Mouse (Mus musculus) forebrain, embryonic 14.5 days (tissue): ENCODE data around the gene Dlg3. TPM values are rescaled to one million over a fixed set of nuclear protein-coding genes. Genes with fewer than 3 reads are reported as not detected.

Experiments
- ATAC-seq: fragments of 200-750 bp; cut with Nextera tagmentation; 2 replicates; pipeline ENCODE4 v1.8.0; 2017; ENCODE audit warnings: mild to moderate bottlenecking, moderate library complexity
- DNase-seq: peaks from one replicate; pipeline ENCODE4 v3.0.0-alpha.2; 2015; ENCODE audit warnings: low spot score
- H3K27ac ChIP-seq: fragments of 300-500 bp; sonication (generic); 2 replicates; pipeline ENCODE4 v1.5.1; 2014; ENCODE audit warnings: low read depth, mild to moderate bottlenecking, control low read depth, low read length, moderate library complexity
- H3K27me3 ChIP-seq: fragments of 300-500 bp; sonication (generic); replicated peaks from 2 replicates; pipeline ENCODE4 v1.6.1; 2014; ENCODE audit warnings: low read length, control low read depth, mixed read lengths; ENCODE audit not compliant: control insufficient read depth, insufficient read depth
- H3K36me3 ChIP-seq: fragments of 300-500 bp; sonication (generic); 2 replicates; pipeline ENCODE4 v1.6.1; 2014; ENCODE audit warnings: low read length, control low read depth; ENCODE audit not compliant: control insufficient read depth, insufficient read depth
- H3K4me1 ChIP-seq: fragments of 300-500 bp; sonication (generic); 2 replicates; pipeline ENCODE4 v1.6.1; 2014; ENCODE audit warnings: antibody characterized with exemption, low read length, control low read depth; ENCODE audit not compliant: control insufficient read depth, insufficient read depth
- H3K4me2 ChIP-seq: fragments of 300-500 bp; sonication (generic); 2 replicates; pipeline ENCODE4 v1.6.1; 2014; ENCODE audit warnings: mild to moderate bottlenecking, control low read depth, low read length
- H3K4me3 ChIP-seq: fragments of 300-500 bp; sonication (generic); 2 replicates; pipeline ENCODE4 v1.5.1; 2014; ENCODE audit warnings: low read depth, low read length, control low read depth
- H3K9ac ChIP-seq: fragments of 300-500 bp; sonication (generic); 2 replicates; pipeline ENCODE4 v1.6.1; 2014; ENCODE audit warnings: mild to moderate bottlenecking, low read length, control low read depth, moderate library complexity
- H3K9me3 ChIP-seq: fragments of 300-500 bp; sonication (generic); replicated peaks from 2 replicates; pipeline ENCODE4 v1.6.1; 2016; ENCODE audit warnings: low read length, control low read depth, mixed read lengths; ENCODE audit not compliant: control insufficient read depth
- WGBS: fragments of 180-500 bp; shearing (Covaris S2); extraction: QIAGEN DNeasy Blood & Tissue Kit; methylation state at CpG from one replicate; pipeline ENCODE4 v1.1.7; 2014; 5-methylcytosine and 5-hydroxymethylcytosine counted together
- polyA plus RNA-seq: library from polyadenylated mRNA; unstranded; fragments of >200 nt; fragmentation: Nextera tagmentation; extraction: Ambion mirVana; gene quantifications from 2 replicates; pipeline ENCODE4 v1.2.1, GENCODE M21; 2014

Gene Dlg3
- polyA plus RNA-seq: 14.0 and 15.5 TPM in 2 replicates

DNA sequence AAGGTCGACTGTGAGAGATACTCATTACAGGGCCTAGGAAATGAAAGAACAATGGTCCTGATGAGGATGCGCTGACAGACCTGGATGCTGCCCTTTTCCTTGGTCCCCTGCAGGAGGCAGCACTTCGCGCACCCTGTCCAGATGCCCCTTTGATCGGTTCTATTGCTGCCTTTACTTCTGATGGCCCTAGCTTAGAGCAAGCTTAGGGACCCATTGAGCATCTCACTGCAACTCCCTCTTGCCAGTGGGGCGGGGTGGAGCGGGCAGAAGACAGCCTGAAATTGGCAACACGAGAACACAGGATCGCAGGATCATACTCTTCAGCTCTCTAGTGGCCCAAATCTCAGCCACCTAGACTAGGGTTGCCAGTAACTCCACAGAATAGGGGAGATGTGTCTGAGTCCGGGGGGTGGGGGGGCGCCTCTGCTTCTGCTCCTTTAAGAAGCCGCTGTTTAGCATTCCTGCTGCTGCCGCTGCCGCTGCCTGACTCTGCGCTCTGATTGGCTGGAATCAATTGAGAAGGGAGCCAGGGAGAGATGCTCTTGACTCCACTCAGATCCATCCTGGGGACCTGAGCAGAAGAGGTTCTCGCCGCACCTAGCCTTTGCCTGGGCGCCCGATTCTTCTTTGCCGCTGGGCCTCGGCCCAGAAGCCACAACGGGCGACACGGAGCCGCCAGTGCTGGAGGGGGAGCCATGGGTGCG lies at the start of gene Dlg3:
Gene Dlg3, plus strand, starts transcription at position 542 of the 704 bp plus-strand sequence.
- Histone ChIP-seq H3K27ac (peak within 1 kb of the TSS; percentile 52; the same call in 1 of the 2 replicates), H3K9me3 (no peaks in the 10 kb centered on the region), H3K4me3 (peak within 1 kb of the TSS; percentile 55), H3K4me2 (peak within 1 kb of the TSS; percentile 65), H3K36me3 (no peaks in the 10 kb centered on the region), H3K27me3 (no peaks in the 10 kb centered on the region), H3K4me1 (no peaks in the 10 kb centered on the region), H3K9ac (peak within 1 kb of the TSS; percentile 81)
- ATAC-seq (peak; percentile 91), DNase-seq (peak; percentile 88)
- 40% methylated on average over 26 of the region's 26 CpGs for WGBS

DNA sequence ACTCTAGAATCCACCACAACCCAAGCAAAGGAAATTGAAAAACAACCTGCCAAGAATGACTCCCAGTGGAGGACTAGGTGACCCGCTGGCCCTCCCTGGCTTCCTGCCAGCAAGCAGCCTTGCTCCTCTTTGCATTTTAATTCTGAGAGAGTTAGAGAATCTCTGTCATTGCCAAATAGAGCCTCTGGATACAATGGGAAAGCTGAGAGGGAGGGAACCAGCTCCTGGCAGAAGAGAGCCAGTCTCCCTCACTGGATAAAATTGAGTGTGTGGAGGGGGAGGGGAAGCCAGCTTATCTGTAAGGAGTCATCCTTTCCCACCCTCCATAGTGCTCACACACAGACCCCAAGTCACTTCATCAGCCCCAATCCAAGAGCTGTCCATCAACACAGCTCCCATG lies 38.6 kb upstream of the Dlg3 start:
- H3K4me3 ChIP-seq: no peak overlapping the region
- H3K27ac ChIP-seq: peak overlapping the region; percentile 52; the same call in 1 of the 2 replicates
- no peaks in the 10 kb centered on the region for H3K9me3 ChIP-seq
- DNase-seq: peak; percentile 78
- no peaks in the 10 kb centered on the region for H3K27me3 ChIP-seq
- peak; percentile 78 for ATAC-seq
- H3K9ac ChIP-seq: no peak overlapping the region
- H3K4me2 ChIP-seq: no peak overlapping the region
- 0 out of 2 replicates have a peak, but pooled peaks cover 15% of the 10 kb centered on the region for H3K36me3 ChIP-seq
- H3K4me1 ChIP-seq: peaks cover 7% of the 10 kb centered on the region
- WGBS: 26% methylated on average over 1 of the region's 1 CpGs

GRCm38 (mm10) chrX:100729665-100730188 lies 37.8 kb upstream of the Dlg3 start, which contains the start of gene Gdpd2:
Gene Gdpd2, plus strand, starts transcription at chrX:100729873.
- Histone ChIP-seq H3K4me2 (peak within 1 kb of the TSS; percentile 47), H3K27ac (peak within 1 kb of the TSS; percentile 52; the same call in 1 of the 2 replicates), H3K36me3 (0 out of 2 replicates have a peak, but pooled peaks cover 11% of the 10 kb centered on the region), H3K9me3 (no peaks in the 10 kb centered on the region), H3K4me3 (peak within 1 kb of the TSS; percentile 16), H3K27me3 (no peaks in the 10 kb centered on the region), H3K9ac (peak within 1 kb of the TSS; percentile 55), H3K4me1 (peaks cover 7% of the 10 kb centered on the region)
- ATAC-seq: peak; percentile 74
- 22% methylated on average over 8 of the region's 8 CpGs for WGBS
- peak; percentile 61 for DNase-seq

GRCm38 (mm10) chrX:100730266-100730665 lies 37.3 kb upstream of the Dlg3 start:
- Histone ChIP-seq H3K4me2 (peak overlapping the region; percentile 47), H3K9me3 (no peaks in the 10 kb centered on the region), H3K4me1 (peaks cover 7% of the 10 kb centered on the region), H3K4me3 (peak overlapping the region; percentile 16), H3K27me3 (no peaks in the 10 kb centered on the region), H3K36me3 (0 out of 2 replicates have a peak, but pooled peaks cover 10% of the 10 kb centered on the region), H3K9ac (peak overlapping the region; percentile 55), H3K27ac (peak overlapping the region; percentile 52; the same call in 1 of the 2 replicates)
- 42% methylated on average over 8 of the region's 8 CpGs for WGBS
- DNase-seq: no peak
- peak; percentile 37 for ATAC-seq

DNA sequence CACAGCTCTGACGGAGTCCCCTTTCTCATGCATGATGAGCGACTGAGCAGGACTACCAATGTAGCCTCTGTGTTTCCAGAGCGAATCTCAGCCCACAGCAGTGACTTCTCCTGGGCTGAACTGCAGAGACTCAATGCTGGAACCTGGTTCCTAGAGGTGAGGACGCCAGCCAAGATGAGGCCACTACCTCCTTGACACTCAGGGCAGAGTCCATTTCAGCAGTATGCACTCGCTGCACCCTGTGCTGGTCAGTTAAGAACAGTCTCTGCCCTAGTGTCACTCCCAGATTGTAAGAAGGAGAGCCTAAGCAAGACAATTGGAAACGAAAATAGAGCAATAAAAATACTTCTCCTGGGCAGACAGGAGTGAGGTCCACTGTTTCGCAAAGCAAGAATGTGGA lies 33.2 kb upstream of the Dlg3 start:
- 81% methylated on average over 7 of the region's 7 CpGs for WGBS

DNA sequence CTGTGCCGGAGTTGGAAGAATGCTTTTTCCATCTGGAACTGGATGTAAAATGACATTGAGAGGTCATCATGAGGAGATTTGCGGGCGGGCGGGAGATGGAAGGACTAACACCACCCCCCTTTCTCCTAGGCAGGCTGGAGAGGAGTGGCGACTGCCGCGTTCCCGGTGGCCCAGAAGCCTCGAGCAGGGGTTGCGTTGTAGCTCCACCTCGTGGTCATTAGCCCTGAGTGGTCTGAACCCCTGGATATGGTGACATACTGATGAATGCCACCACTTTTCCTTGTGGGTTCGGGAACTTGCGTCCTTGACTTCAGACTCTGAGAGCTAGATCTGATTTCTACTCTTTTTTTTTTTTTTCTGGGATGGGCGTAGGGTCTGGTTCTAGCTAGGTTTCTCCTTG lies 28.6 kb upstream of the Dlg3 start:
- ATAC-seq (peak; percentile 81), DNase-seq (peak; percentile 69)
- no peaks in the 10 kb centered on the region for H3K36me3 ChIP-seq
- no peaks in the 10 kb centered on the region for H3K9me3 ChIP-seq
- peak overlapping the region; percentile 14; the same call in 1 of the 2 replicates for H3K4me3 ChIP-seq
- WGBS: 27% methylated on average over 14 of the region's 14 CpGs
- no peaks in the 10 kb centered on the region for H3K27me3 ChIP-seq
- peak overlapping the region; percentile 22; the same call in 1 of the 2 replicates for H3K9ac ChIP-seq
- H3K4me2 ChIP-seq: peak overlapping the region; percentile 45
- H3K27ac ChIP-seq: no peak overlapping the region
- H3K4me1 ChIP-seq: no peaks in the 10 kb centered on the region; the same call in 1 of the 2 replicates

More for the DNA sequence above, 33.2 kb upstream of the Dlg3 start:
- H3K9ac ChIP-seq: no peak overlapping the region
- no peaks in the 10 kb centered on the region for H3K9me3 ChIP-seq
- H3K4me2 ChIP-seq: no peak overlapping the region
- ATAC-seq (no peak), DNase-seq (no peak)
- no peaks in the 10 kb centered on the region for H3K36me3 ChIP-seq
- H3K27me3 ChIP-seq: no peaks in the 10 kb centered on the region
- peaks cover 4% of the 10 kb centered on the region for H3K4me1 ChIP-seq
- H3K27ac ChIP-seq: no peak overlapping the region
- no peak overlapping the region for H3K4me3 ChIP-seq

GRCm38 (mm10) chrX:100739443-100739842 lies 28.1 kb upstream of the Dlg3 start:
- Histone ChIP-seq H3K27ac (no peak overlapping the region), H3K9me3 (no peaks in the 10 kb centered on the region), H3K4me1 (no peaks in the 10 kb centered on the region; the same call in 1 of the 2 replicates), H3K4me3 (peak overlapping the region; percentile 14), H3K36me3 (no peaks in the 10 kb centered on the region), H3K9ac (peak overlapping the region; percentile 22; the same call in 1 of the 2 replicates), H3K27me3 (no peaks in the 10 kb centered on the region), H3K4me2 (peak overlapping the region; percentile 45)
- DNase-seq (peak; percentile 27), ATAC-seq (peak; percentile 70; the same call in 1 of the 2 replicates)
- 53% methylated on average over 10 of the region's 10 CpGs for WGBS

GRCm38 (mm10) chrX:100740785-100741184 lies 26.7 kb upstream of the Dlg3 start:
- H3K4me2 ChIP-seq: no peak overlapping the region
- no peak for DNase-seq
- H3K27me3 ChIP-seq: no peaks in the 10 kb centered on the region
- no peak overlapping the region for H3K9ac ChIP-seq
- WGBS: 71% methylated on average over 6 of the region's 6 CpGs
- H3K27ac ChIP-seq: no peak overlapping the region
- no peaks in the 10 kb centered on the region for H3K36me3 ChIP-seq
- no peak for ATAC-seq
- no peak overlapping the region for H3K4me3 ChIP-seq
- no peaks in the 10 kb centered on the region for H3K9me3 ChIP-seq
- no peaks in the 10 kb centered on the region; the same call in 1 of the 2 replicates for H3K4me1 ChIP-seq
